ENCODE assay signal across 1 mouse cellular context in genomic region chr7:5076931-5077330, GRCm38 (mm10).
TF ChIP-seq lines count a peak whose summit lies in the region.

No protein-coding gene starts in this region.

TF ChIP-seq in MEL, 35 proteins besides CTCF, POLR2A, EP300 and RAD21:
- TF ChIP-seq ZMIZ1 (IDR thresholded peaks at IDR 0.05; ENCODE audit: low read depth, low read length) (no peak), USF1 (IDR thresholded peaks at IDR 0.05; ENCODE audit: low read depth, low read length) (peak; percentile 84; the same call in 1 of the 2 replicates), USF2 (IDR thresholded peaks at IDR 0.05; ENCODE audit: borderline replicate concordance in 1 of 2, insufficient read depth in 1 of 2, low read depth in 1 of 2, low read length in 2 of 2) (no peak), CHD1 (IDR thresholded peaks at IDR 0.05; ENCODE audit: low read depth, low read length) (no peak), TAL1 (IDR thresholded peaks at IDR 0.05; ENCODE audit: low read length) (peak; percentile 43), NRF1 (IDR thresholded peaks at IDR 0.05; ENCODE audit: insufficient read depth, low read depth, low read length, poor library complexity, severe bottlenecking) (no peak), UBTF (IDR thresholded peaks at IDR 0.05; ENCODE audit: borderline replicate concordance, insufficient read depth, low read depth, low read length) (no peak), ETS1 (IDR thresholded peaks at IDR 0.05; ENCODE audit: low read depth, low read length) (peak; percentile 86), HCFC1 (IDR thresholded peaks at IDR 0.05; ENCODE audit: low read depth, low read length) (no peak), GATA1 (IDR thresholded peaks at IDR 0.05; ENCODE audit: low read depth, low read length) (peak; percentile 30; the same call in 1 of the 2 replicates), TCF12 (IDR thresholded peaks at IDR 0.05; ENCODE audit: low read depth, low read length) (peak; percentile 46; the same call in 1 of the 2 replicates), GABPA (IDR thresholded peaks at IDR 0.05; ENCODE audit: low read depth, low read length) (0 out of 2 replicates have a peak, but pooled peaks have one; percentile 47), MYC (IDR thresholded peaks at IDR 0.05; ENCODE audit: low read depth, low read length) (no peak), MXI1 (IDR thresholded peaks at IDR 0.05; ENCODE audit: low read depth, low read length) (no peak), RCOR1 (IDR thresholded peaks at IDR 0.05; ENCODE audit: low read depth, low read length) (no peak), MAFK (IDR thresholded peaks at IDR 0.05; ENCODE audit: borderline replicate concordance, low read depth, low read length) (no peak; the same call in 1 of the 2 replicates), ZKSCAN1 (IDR thresholded peaks at IDR 0.05; ENCODE audit: low read depth, low read length) (no peak)
